In the genomic region with DNA sequence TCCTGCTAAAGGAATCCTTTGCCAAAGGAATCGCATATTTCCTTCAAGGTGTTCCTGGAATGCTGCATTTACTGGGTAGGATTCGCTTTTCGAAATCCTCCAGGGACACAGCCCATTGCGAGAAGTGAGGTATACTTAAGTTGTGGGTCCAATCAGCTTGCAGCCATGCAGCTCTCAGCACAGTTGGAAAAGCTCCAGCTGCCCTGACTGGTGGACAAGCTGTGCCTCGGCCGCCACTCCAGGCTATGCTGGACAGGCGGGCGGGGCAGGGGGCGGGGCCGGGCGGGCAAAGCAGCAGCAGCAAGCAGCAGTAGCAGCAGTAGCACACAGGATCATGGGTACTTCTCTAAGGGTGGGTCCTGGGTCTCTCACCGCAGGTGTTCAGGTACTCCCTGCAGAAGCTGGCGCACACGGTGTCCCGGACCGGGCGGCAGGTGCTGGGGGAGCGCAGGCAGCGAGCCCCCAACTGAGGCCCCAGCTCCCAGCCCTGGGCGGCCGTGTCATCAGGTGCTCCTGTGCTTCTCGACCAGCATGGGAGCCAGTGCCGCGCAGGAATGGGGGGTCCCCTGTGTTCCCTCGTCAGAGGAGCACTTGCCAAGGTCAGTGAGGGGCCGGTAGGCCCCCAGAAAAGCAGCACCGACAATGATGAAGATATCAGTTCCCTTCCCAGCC, we compare ENCODE assay signal across 9 mouse cellular contexts. TPM values are rescaled to one million over a fixed set of nuclear protein-coding genes. Genes with fewer than 3 reads are reported as not detected.
DNase-seq lines count a peak whose midpoint lies in the region; ATAC-seq lines count a peak whose summit lies in the region.
"Had no signal": no experiment of that assay in that cellular context is flagged by ENCODE, and none has a peak within 500 bp of the region (broad histone marks: within the 10 kb centered on the region; RNA-seq: fewer than 3 reads in every experiment).

No protein-coding gene starts in this region.

- peak overlapping the region; percentile 54 for H3K4me2 ChIP-seq in intestine, embryonic 16.5 days (ENCODE audit: low read depth, low read length)
- peak overlapping the region; percentile 69 for H3K4me2 ChIP-seq in limb, embryonic 11.5 days (ENCODE audit: low read depth, severe bottlenecking)

- peak overlapping the region; percentile 53 for H3K9ac ChIP-seq in intestine, embryonic 16.5 days (ENCODE audit: low read depth, low read length)
- peak overlapping the region; percentile 53 for H3K9ac ChIP-seq in limb, embryonic 11.5 days (ENCODE audit: low read length)

- H3K27me3 ChIP-seq in intestine, embryonic 16.5 days (replicated peaks; ENCODE audit: control insufficient read depth, insufficient read depth, low read length): no peaks in the 10 kb centered on the region
- no peaks in the 10 kb centered on the region for H3K27me3 ChIP-seq in limb, embryonic 11.5 days (ENCODE audit: control insufficient read depth, insufficient read depth, low read length)

- peak overlapping the region; percentile 45; the same call in 1 of the 2 replicates for H3K27ac ChIP-seq in intestine, embryonic 16.5 days (ENCODE audit: low read length)
- H3K27ac ChIP-seq in limb, embryonic 11.5 days (replicated peaks; ENCODE audit: low read depth, low read length): peak overlapping the region; percentile 5; the same call in 1 of the 2 replicates
- H3K27ac ChIP-seq: macrophage had no signal

- H3K9me3 ChIP-seq in intestine, embryonic 16.5 days (ENCODE audit: control insufficient read depth, low read length): peaks cover 30% of the 10 kb centered on the region
- H3K9me3 ChIP-seq in limb, embryonic 11.5 days (ENCODE audit: control insufficient read depth, low read length): peaks cover 14% of the 10 kb centered on the region; the same call in 1 of the 2 replicates

- WGBS in intestine, embryonic 16.5 days: 50% methylated on average over 27 of the region's 27 CpGs
- 50% methylated on average over 27 of the region's 27 CpGs for WGBS in limb, embryonic 11.5 days

- peaks cover 19% of the 10 kb centered on the region for H3K4me1 ChIP-seq in intestine, embryonic 16.5 days (ENCODE audit: control insufficient read depth, insufficient read depth, low read length)
- peaks cover 26% of the 10 kb centered on the region for H3K4me1 ChIP-seq in limb, embryonic 11.5 days (ENCODE audit: control insufficient read depth, insufficient read depth, low read length)

- H3K4me3 ChIP-seq in intestine, embryonic 16.5 days (ENCODE audit: low read length): peak overlapping the region; percentile 36
- H3K4me3 ChIP-seq in limb, embryonic 11.5 days (ENCODE audit: low read depth, low read length): peak overlapping the region; percentile 58

- H3K36me3 ChIP-seq in intestine, embryonic 16.5 days (ENCODE audit: control insufficient read depth, insufficient read depth, low read length): peaks cover 33% of the 10 kb centered on the region
- peaks cover 21% of the 10 kb centered on the region for H3K36me3 ChIP-seq in limb, embryonic 11.5 days (ENCODE audit: control insufficient read depth, insufficient read depth, low read length)

- ATAC-seq in intestine, embryonic 16.5 days: peak; percentile 83
- ATAC-seq in limb, embryonic 11.5 days (ENCODE audit: insufficient number of reproducible peaks, low FRiP score, low TSS enrichment, low read depth): peak; percentile 44; the same call in 1 of the 2 replicates
- ATAC-seq in frontal cortex, adult (ENCODE audit: low TSS enrichment): no peak

- DNase-seq in adrenal gland, postnatal 14 days: peak; percentile 95
- peak; percentile 76 for DNase-seq in embryo, embryonic 11.5 days (ENCODE audit: low read depth, low spot score)
- peak; percentile 99 for DNase-seq in heart, adult 11 months
- DNase-seq in limb, embryonic 11.5 days (ENCODE audit: low spot score): peak; percentile 79
- DNase-seq in mesoderm, embryonic 11.5 days (ENCODE audit: low read depth, low spot score): peak; percentile 92
- peak; percentile 75 for DNase-seq in right cerebral cortex, postnatal 4 days

RNA-seq across cellular contexts. Expression of a gene that starts 1.4 kb away (rescaled TPM):
- total RNA-seq in adrenal gland, postnatal 14 days (2021): 158 TPM in 2 replicates
- 302 and 323 TPM in 2 replicates for polyA plus RNA-seq in intestine, embryonic 16.5 days (2015; fragmentation: Nextera tagmentation; extraction: Ambion mirVana)
- polyA plus RNA-seq in limb, embryonic 11.5 days (2014; fragmentation: Nextera tagmentation; extraction: Ambion mirVana): 1,283 and 1,480 TPM in 2 replicates
- polyA plus RNA-seq: macrophage had no signal

RNA-seq across cellular contexts. Expression of a gene that starts 9.8 kb away (rescaled TPM):
- total RNA-seq in adrenal gland, postnatal 14 days (2021): 75.2 and 77.9 TPM in 2 replicates
- 39.0 and 42.0 TPM in 2 replicates for polyA plus RNA-seq in intestine, embryonic 16.5 days (2015; fragmentation: Nextera tagmentation; extraction: Ambion mirVana)
- 73.8 and 76.0 TPM in 2 replicates for polyA plus RNA-seq in limb, embryonic 11.5 days (2014; fragmentation: Nextera tagmentation; extraction: Ambion mirVana)
